Mouse (Mus musculus) cerebellum, adult 2 months (tissue): ENCODE data around the gene Opalin.
A peak's percentile ranks its signal among the peaks of the same experiment; 100 is the strongest.

Source experiments
- CTCF ChIP-seq: fragments of 200-500 bp; IDR thresholded peaks from 2 replicates; pipeline ENCODE4 v1.5.1; 2011; ENCODE audit warnings: low read depth, mild to moderate bottlenecking, control low read depth, low read length, moderate library complexity, borderline replicate concordance; ENCODE audit not compliant: insufficient read depth
- POLR2A ChIP-seq: fragments of 200-500 bp; IDR thresholded peaks from 2 replicates; pipeline ENCODE4 v1.6.1; 2011; ENCODE audit warnings: low read length, control low read depth, borderline replicate concordance; ENCODE audit not compliant: insufficient read depth

- TF ChIP-seq POLR2A (no peak), CTCF (peak; percentile 95)
Measured at GRCm38 (mm10) chr19:41071500-41071899, 5.4 kb downstream of the Opalin start.
